Comparison of ENCODE assay signal across 8 mouse cellular contexts in the genomic region with DNA sequence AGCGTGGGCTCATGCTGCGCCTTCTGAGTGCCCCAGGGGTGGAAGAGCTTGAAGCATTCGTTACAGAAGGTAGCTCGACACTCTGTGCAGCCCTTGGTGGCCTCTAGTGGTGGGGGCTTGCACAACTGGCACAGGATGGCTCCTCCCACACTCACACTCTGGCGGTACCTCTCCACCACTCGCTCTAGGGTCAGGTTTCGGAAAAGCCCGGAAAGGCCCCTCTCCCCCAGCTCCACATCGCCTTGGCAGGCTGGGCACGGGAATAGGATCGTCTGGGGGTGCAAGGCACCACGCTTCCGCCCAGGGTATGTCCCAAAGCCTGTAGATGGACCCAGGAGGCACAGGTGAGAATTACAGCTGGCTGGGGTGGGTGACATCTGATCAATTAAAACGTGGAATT. TPM values are rescaled to one million over a fixed set of nuclear protein-coding genes. Genes with fewer than 3 reads are reported as not detected.
DNase-seq lines count a peak whose midpoint lies in the region; ATAC-seq and TF ChIP-seq lines count a peak whose summit lies in the region.

No protein-coding gene starts in this region.

- H3K4me2 ChIP-seq in forebrain, embryonic 13.5 days, result peak overlapping the region; percentile 97
- H3K4me2 ChIP-seq in lung, embryonic 15.5 days, result peak overlapping the region; percentile 82
- peak overlapping the region; percentile 73 for H3K4me2 ChIP-seq in neural tube, embryonic 15.5 days

- 11% methylated on average over 14 of the region's 14 CpGs for WGBS in forebrain, embryonic 13.5 days
- 33% methylated on average over 14 of the region's 14 CpGs for WGBS in kidney, adult 2 months
- WGBS in lung, embryonic 15.5 days, result 12% methylated on average over 14 of the region's 14 CpGs
- 10% methylated on average over 14 of the region's 14 CpGs for whole genome bisulfite sequencing in neural tube, embryonic 15.5 days

- peaks cover 51% of the 10 kb centered on the region for H3K4me1 ChIP-seq in G1E (ENCODE audit: insufficient read depth, low read depth, low read length)
- peaks cover 52% of the 10 kb centered on the region for H3K4me1 ChIP-seq in forebrain, embryonic 13.5 days
- H3K4me1 ChIP-seq in kidney, adult 2 months (ENCODE audit: control insufficient read depth, insufficient read depth, low read length), result peaks cover 18% of the 10 kb centered on the region
- peaks cover 44% of the 10 kb centered on the region for H3K4me1 ChIP-seq in lung, embryonic 15.5 days
- H3K4me1 ChIP-seq in neural tube, embryonic 15.5 days, result peaks cover 56% of the 10 kb centered on the region

- H3K4me3 ChIP-seq in G1E (ENCODE audit: low read depth, low read length), result no peak overlapping the region; the same call in 1 of the 2 replicates
- peak overlapping the region; percentile 74 for H3K4me3 ChIP-seq in forebrain, embryonic 13.5 days
- no peak overlapping the region for H3K4me3 ChIP-seq in kidney, adult 2 months (ENCODE audit: insufficient read depth, low read depth, low read length)
- H3K4me3 ChIP-seq in lung, embryonic 15.5 days, result peak overlapping the region; percentile 78
- peak overlapping the region; percentile 58 for H3K4me3 ChIP-seq in neural tube, embryonic 15.5 days (replicated peaks)

- intact Hi-C loops in left cerebral cortex, postnatal 36 days (cut with DNase I), result loop anchor here (5.0 kb wide), 1 partner anchor 46 kb away; no protein-coding TSS in a partner anchor

- peak overlapping the region; percentile 94 for H3K27ac ChIP-seq in forebrain, embryonic 13.5 days
- H3K27ac ChIP-seq in kidney, adult 2 months (ENCODE audit: insufficient read depth, low read depth, low read length), result no peak overlapping the region
- peak overlapping the region; percentile 74 for H3K27ac ChIP-seq in lung, embryonic 15.5 days
- 0 out of 2 replicates have a peak overlapping the region, but pooled peaks have one; percentile 95 for H3K27ac ChIP-seq in neural tube, embryonic 15.5 days (replicated peaks)

- no peaks in the 10 kb centered on the region for H3K9me3 ChIP-seq in G1E (replicated peaks)
- H3K9me3 ChIP-seq in forebrain, embryonic 13.5 days (replicated peaks), result no peaks in the 10 kb centered on the region
- H3K9me3 ChIP-seq in lung, embryonic 15.5 days, result no peaks in the 10 kb centered on the region
- no peaks in the 10 kb centered on the region for H3K9me3 ChIP-seq in neural tube, embryonic 15.5 days (replicated peaks)

- peaks cover 15% of the 10 kb centered on the region for H3K36me3 ChIP-seq in G1E (replicated peaks)
- peaks cover 48% of the 10 kb centered on the region for H3K36me3 ChIP-seq in forebrain, embryonic 13.5 days (ENCODE audit: poor library complexity, severe bottlenecking)
- no peaks in the 10 kb centered on the region for H3K36me3 ChIP-seq in kidney, adult 2 months (ENCODE audit: control insufficient read depth, insufficient read depth, low read length)
- peaks cover 4% of the 10 kb centered on the region for H3K36me3 ChIP-seq in lung, embryonic 15.5 days
- H3K36me3 ChIP-seq in neural tube, embryonic 15.5 days, result peaks cover 38% of the 10 kb centered on the region

- peak overlapping the region; percentile 75 for H3K9ac ChIP-seq in forebrain, embryonic 13.5 days
- peak overlapping the region; percentile 19 for H3K9ac ChIP-seq in lung, embryonic 15.5 days
- H3K9ac ChIP-seq in neural tube, embryonic 15.5 days (replicated peaks), result peak overlapping the region; percentile 73

- TF ChIP-seq POLR2A in kidney, adult 2 months (IDR thresholded peaks at IDR 0.05; ENCODE audit: low read depth, low read length), result no peak

- peaks cover 37% of the 10 kb centered on the region for H3K27me3 ChIP-seq in G1E (ENCODE audit: insufficient read depth, low read length)
- no peaks in the 10 kb centered on the region for H3K27me3 ChIP-seq in forebrain, embryonic 13.5 days
- no peaks in the 10 kb centered on the region for H3K27me3 ChIP-seq in kidney, adult 2 months (replicated peaks; ENCODE audit: control insufficient read depth, insufficient read depth, low read length)
- H3K27me3 ChIP-seq in lung, embryonic 15.5 days, result peaks cover 14% of the 10 kb centered on the region
- H3K27me3 ChIP-seq in neural tube, embryonic 15.5 days (replicated peaks), result no peaks in the 10 kb centered on the region

- TF ChIP-seq CTCF in G1E (IDR thresholded peaks at IDR 0.05; ENCODE audit: low read depth, low read length), result 0 out of 2 replicates have a peak, but pooled peaks have one; percentile 7
- TF ChIP-seq CTCF in kidney, adult 2 months (conservative IDR thresholded peaks at IDR 0.05; ENCODE audit: insufficient read depth, insufficient read length, low read depth, low read length), result no peak; the same call in 1 of the 2 replicates

- no peak for ATAC-seq in G1E (ENCODE audit: extremely low read depth, insufficient number of reproducible peaks, low FRiP score, poor library complexity, severe bottlenecking)
- ATAC-seq in forebrain, embryonic 13.5 days, result no peak
- peak; percentile 33; the same call in 1 of the 2 replicates for ATAC-seq in lung, embryonic 15.5 days (ENCODE audit: borderline replicate concordance, extremely low read depth, low FRiP score, low TSS enrichment)
- no peak for ATAC-seq in neural tube, embryonic 15.5 days (ENCODE audit: low FRiP score)

- peak; percentile 74 for DNase-seq in CD4-positive helper T cell, adult 2 months (ENCODE audit: low read depth, low spot score)
- DNase-seq in G1E (ENCODE audit: low spot score), result no peak
- DNase-seq in kidney, adult 2 months, result peak; percentile 68
- DNase-seq in ovary, postnatal 14 days (ENCODE audit: low spot score), result no peak
- no peak for DNase-seq in left cerebral cortex, postnatal 36 days (ENCODE audit: low spot score in 2 of 2)

RNA-seq across cellular contexts. Expression of a gene that starts 2.2 kb away (rescaled TPM):
- 105 and 132 TPM in 2 replicates for total RNA-seq in G1E (2014; fragmentation: Nextera tagmentation)
- total RNA-seq in G1E (2017), result 86.4 and 106 TPM in 2 replicates
- 145 and 167 TPM in 2 replicates for polyA plus RNA-seq in G1E (2012)
- polyA plus RNA-seq in forebrain, embryonic 13.5 days (2015; fragmentation: Nextera tagmentation; extraction: Ambion mirVana), result 221 and 237 TPM in 2 replicates
- polyA plus RNA-seq in kidney, adult 2 months (2012; rRNA removed), result 142 and 173 TPM in 2 replicates
- polyA plus RNA-seq in lung, embryonic 15.5 days (2015; fragmentation: Nextera tagmentation; extraction: Ambion mirVana), result 282 and 311 TPM in 2 replicates
- polyA plus RNA-seq in neural tube, embryonic 15.5 days (2015; fragmentation: Nextera tagmentation; extraction: Ambion mirVana), result 221 and 222 TPM in 2 replicates
- 10 to 100 TPM; 59.7 to 64.9 TPM for total RNA-seq in left cerebral cortex, postnatal 36 days (2021)

RNA-seq across cellular contexts. Expression of a gene that starts 2.5 kb away (rescaled TPM):
- 1.8 and 10.1 TPM in 2 replicates for total RNA-seq in G1E (2014; fragmentation: Nextera tagmentation)
- total RNA-seq in G1E (2017), result 0.64 and 0.76 TPM in 2 replicates
- polyA plus RNA-seq in G1E (2012), result 2.7 and 2.8 TPM in 2 replicates
- polyA plus RNA-seq in forebrain, embryonic 13.5 days (2015; fragmentation: Nextera tagmentation; extraction: Ambion mirVana), result 36.6 and 43.2 TPM in 2 replicates
- 9.1 and 10.5 TPM in 2 replicates for polyA plus RNA-seq in kidney, adult 2 months (2012; rRNA removed)
- 7.2 and 7.9 TPM in 2 replicates for polyA plus RNA-seq in lung, embryonic 15.5 days (2015; fragmentation: Nextera tagmentation; extraction: Ambion mirVana)
- polyA plus RNA-seq in neural tube, embryonic 15.5 days (2015; fragmentation: Nextera tagmentation; extraction: Ambion mirVana), result 63.0 and 76.6 TPM in 2 replicates
- total RNA-seq in left cerebral cortex, postnatal 36 days (2021), result 10 to 100 TPM; 74.4 to 88.7 TPM

RNA-seq across cellular contexts. Expression of a gene that starts 14.8 kb away (rescaled TPM):
- total RNA-seq in G1E (2014; fragmentation: Nextera tagmentation) (0.34 TPM in 1 of 2 replicates, not detected in the other), G1E (2017) (0.06 and 0.16 TPM in 2 replicates)
- polyA plus RNA-seq in G1E (2012), result not detected in 2 replicates
- polyA plus RNA-seq in forebrain, embryonic 13.5 days (2015; fragmentation: Nextera tagmentation; extraction: Ambion mirVana), result 2.8 and 3.1 TPM in 2 replicates
- 45.9 and 53.8 TPM in 2 replicates for polyA plus RNA-seq in kidney, adult 2 months (2012; rRNA removed)
- 74.3 and 88.9 TPM in 2 replicates for polyA plus RNA-seq in lung, embryonic 15.5 days (2015; fragmentation: Nextera tagmentation; extraction: Ambion mirVana)
- polyA plus RNA-seq in neural tube, embryonic 15.5 days (2015; fragmentation: Nextera tagmentation; extraction: Ambion mirVana), result 0.56 and 0.79 TPM in 2 replicates
- 1 to 10 TPM in 1 of 2 experiments, under 1 TPM in 1; 0.44 to 1.1 TPM for total RNA-seq in left cerebral cortex, postnatal 36 days (2021)

RNA-seq across cellular contexts. Expression of a gene that starts 15.5 kb away (rescaled TPM):
- 13.2 and 13.5 TPM in 2 replicates for total RNA-seq in G1E (2014; fragmentation: Nextera tagmentation)
- total RNA-seq in G1E (2017), result 47.7 and 54.5 TPM in 2 replicates
- 178 and 207 TPM in 2 replicates for polyA plus RNA-seq in G1E (2012)
- 100 and 106 TPM in 2 replicates for polyA plus RNA-seq in forebrain, embryonic 13.5 days (2015; fragmentation: Nextera tagmentation; extraction: Ambion mirVana)
- 431 and 562 TPM in 2 replicates for polyA plus RNA-seq in kidney, adult 2 months (2012; rRNA removed)
- 122 and 130 TPM in 2 replicates for polyA plus RNA-seq in lung, embryonic 15.5 days (2015; fragmentation: Nextera tagmentation; extraction: Ambion mirVana)
- 85.0 and 95.8 TPM in 2 replicates for polyA plus RNA-seq in neural tube, embryonic 15.5 days (2015; fragmentation: Nextera tagmentation; extraction: Ambion mirVana)
- total RNA-seq in left cerebral cortex, postnatal 36 days (2021), result 10 to 100 TPM; 47.0 to 51.7 TPM

RNA-seq across cellular contexts. Expression of a gene that starts 16.7 kb away (rescaled TPM):
- total RNA-seq in G1E (2014; fragmentation: Nextera tagmentation), result 42.6 and 54.5 TPM in 2 replicates
- 82.5 and 100 TPM in 2 replicates for total RNA-seq in G1E (2017)
- 311 and 404 TPM in 2 replicates for polyA plus RNA-seq in G1E (2012)
- polyA plus RNA-seq in forebrain, embryonic 13.5 days (2015; fragmentation: Nextera tagmentation; extraction: Ambion mirVana), result 196 and 201 TPM in 2 replicates
- polyA plus RNA-seq in kidney, adult 2 months (2012; rRNA removed), result 257 and 283 TPM in 2 replicates
- 195 and 197 TPM in 2 replicates for polyA plus RNA-seq in lung, embryonic 15.5 days (2015; fragmentation: Nextera tagmentation; extraction: Ambion mirVana)
- 159 and 171 TPM in 2 replicates for polyA plus RNA-seq in neural tube, embryonic 15.5 days (2015; fragmentation: Nextera tagmentation; extraction: Ambion mirVana)
- 10 to 100 TPM; 90.6 to 93.8 TPM for total RNA-seq in left cerebral cortex, postnatal 36 days (2021)

Comparison
In these comparisons a context has a peak if more than half of its experiments do, and no peak if none do; other contexts are left out.
1. DNase-seq: peak in CD4-positive helper T cell, adult 2 months (single experiment) and kidney, adult 2 months (single experiment); none in G1E (single experiment), ovary, postnatal 14 days (single experiment) and left cerebral cortex, postnatal 36 days (0 of 2).
2. H3K4me3 ChIP-seq: peak in forebrain, embryonic 13.5 days (single experiment), lung, embryonic 15.5 days (single experiment) and neural tube, embryonic 15.5 days (single experiment); none in G1E (single experiment) and kidney, adult 2 months (single experiment).
3. H3K9ac ChIP-seq: peak in every context shown above with its lines; median percentile 75 in forebrain, embryonic 13.5 days; 73 in neural tube, embryonic 15.5 days; 19 in lung, embryonic 15.5 days.
4. RNA of a gene that starts 14.8 kb away (polyA plus RNA-seq): 74.3 to 88.9 TPM in lung, embryonic 15.5 days and 45.9 to 53.8 TPM in kidney, adult 2 months; 2.8 to 3.1 TPM in forebrain, embryonic 13.5 days, 0.56 to 0.79 TPM in neural tube, embryonic 15.5 days and not detected in G1E; every median in the first group is over 10 times any median in the second.
5. Peak in every context shown above with its lines, with median percentiles within 50 percentile points of each other: H3K4me2 ChIP-seq.